Mouse (Mus musculus): ENCODE measurements around the gene Auts2. TPM values are rescaled to one million over a fixed set of nuclear protein-coding genes. Genes with fewer than 3 reads are reported as not detected.

Auts2 gene
- polyA plus RNA-seq, 1 experiment from 2014 or later, result 47.7 TPM

GRCm38 (mm10) chr5:132140816-132141215 is 402.3 kb downstream of the Auts2 start:
- no peak for ATAC-seq (ENCODE audit: insufficient number of reproducible peaks, insufficient read depth, low FRiP score, low read depth)
- Histone ChIP-seq H3K27me3 (ENCODE audit: control insufficient read depth, insufficient read depth, low read length) (no peaks in the 10 kb centered on the region), H3K9ac (replicated peaks; ENCODE audit: low read depth, low read length) (no peak overlapping the region), H3K27ac (ENCODE audit: low read length) (no peak overlapping the region), H3K4me1 (ENCODE audit: control insufficient read depth, insufficient read depth, low read length) (peaks cover 3% of the 10 kb centered on the region; the same call in 1 of the 2 replicates), H3K9me3 (ENCODE audit: control insufficient read depth, low read depth, low read length) (no peaks in the 10 kb centered on the region), H3K4me2 (replicated peaks; ENCODE audit: low read depth, low read length) (no peak overlapping the region), H3K4me3 (ENCODE audit: low read depth, low read length) (no peak overlapping the region), H3K36me3 (ENCODE audit: control insufficient read depth, insufficient read depth, low read length) (no peaks in the 10 kb centered on the region)
- 70% methylated on average over 4 of the region's 4 CpGs for WGBS

GRCm38 (mm10) chr5:132135941-132136663 is 407.0 kb downstream of the Auts2 start:
- Histone ChIP-seq H3K36me3 (ENCODE audit: control insufficient read depth, insufficient read depth, low read length) (no peaks in the 10 kb centered on the region), H3K27ac (ENCODE audit: low read length) (no peak overlapping the region), H3K27me3 (ENCODE audit: control insufficient read depth, insufficient read depth, low read length) (no peaks in the 10 kb centered on the region), H3K4me2 (replicated peaks; ENCODE audit: low read depth, low read length) (no peak overlapping the region), H3K9me3 (ENCODE audit: control insufficient read depth, low read depth, low read length) (no peaks in the 10 kb centered on the region), H3K4me1 (ENCODE audit: control insufficient read depth, insufficient read depth, low read length) (peaks cover 3% of the 10 kb centered on the region; the same call in 1 of the 2 replicates), H3K4me3 (ENCODE audit: low read depth, low read length) (no peak overlapping the region), H3K9ac (replicated peaks; ENCODE audit: low read depth, low read length) (no peak overlapping the region)
- ATAC-seq (ENCODE audit: insufficient number of reproducible peaks, insufficient read depth, low FRiP score, low read depth), result no peak
- 54% methylated on average over 7 of the region's 7 CpGs for WGBS

- Histone ChIP-seq H3K27ac (ENCODE audit: low read length) (no peak overlapping the region), H3K9me3 (ENCODE audit: control insufficient read depth, low read depth, low read length) (no peaks in the 10 kb centered on the region), H3K4me3 (ENCODE audit: low read depth, low read length) (no peak overlapping the region), H3K27me3 (ENCODE audit: control insufficient read depth, insufficient read depth, low read length) (no peaks in the 10 kb centered on the region), H3K36me3 (ENCODE audit: control insufficient read depth, insufficient read depth, low read length) (no peaks in the 10 kb centered on the region), H3K4me1 (ENCODE audit: control insufficient read depth, insufficient read depth, low read length) (peaks cover 3% of the 10 kb centered on the region; the same call in 1 of the 2 replicates), H3K4me2 (replicated peaks; ENCODE audit: low read depth, low read length) (no peak overlapping the region), H3K9ac (replicated peaks; ENCODE audit: low read depth, low read length) (no peak overlapping the region)
- WGBS, result 98% methylated on average over 3 of the region's 3 CpGs
- ATAC-seq (ENCODE audit: insufficient number of reproducible peaks, insufficient read depth, low FRiP score, low read depth), result no peak
Observed at GRCm38 (mm10) chr5:132131948-132132347, 411.2 kb downstream of the Auts2 start.

GRCm38 (mm10) chr5:132130577-132130976 is 412.6 kb downstream of the Auts2 start:
- whole genome bisulfite sequencing, result 39% methylated on average over 4 of the region's 4 CpGs
- no peak overlapping the region for H3K4me2 ChIP-seq (replicated peaks; ENCODE audit: low read depth, low read length)
- no peaks in the 10 kb centered on the region for H3K9me3 ChIP-seq (ENCODE audit: control insufficient read depth, low read depth, low read length)
- no peak overlapping the region for H3K4me3 ChIP-seq (ENCODE audit: low read depth, low read length)
- ATAC-seq (ENCODE audit: insufficient number of reproducible peaks, insufficient read depth, low FRiP score, low read depth), result no peak
- H3K36me3 ChIP-seq (ENCODE audit: control insufficient read depth, insufficient read depth, low read length), result no peaks in the 10 kb centered on the region
- no peaks in the 10 kb centered on the region for H3K27me3 ChIP-seq (ENCODE audit: control insufficient read depth, insufficient read depth, low read length)
- H3K4me1 ChIP-seq (ENCODE audit: control insufficient read depth, insufficient read depth, low read length), result no peaks in the 10 kb centered on the region
- H3K27ac ChIP-seq (ENCODE audit: low read length), result no peak overlapping the region
- H3K9ac ChIP-seq (replicated peaks; ENCODE audit: low read depth, low read length), result no peak overlapping the region

- H3K9me3 ChIP-seq (ENCODE audit: control insufficient read depth, low read depth, low read length), result no peaks in the 10 kb centered on the region
- H3K27me3 ChIP-seq (ENCODE audit: control insufficient read depth, insufficient read depth, low read length), result no peaks in the 10 kb centered on the region
- 63% methylated on average over 12 of the region's 12 CpGs for WGBS
- H3K9ac ChIP-seq (replicated peaks; ENCODE audit: low read depth, low read length), result no peak overlapping the region
- no peaks in the 10 kb centered on the region for H3K4me1 ChIP-seq (ENCODE audit: control insufficient read depth, insufficient read depth, low read length)
- no peaks in the 10 kb centered on the region for H3K36me3 ChIP-seq (ENCODE audit: control insufficient read depth, insufficient read depth, low read length)
- no peak overlapping the region for H3K27ac ChIP-seq (ENCODE audit: low read length)
- no peak overlapping the region for H3K4me2 ChIP-seq (replicated peaks; ENCODE audit: low read depth, low read length)
- no peak for ATAC-seq (ENCODE audit: insufficient number of reproducible peaks, insufficient read depth, low FRiP score, low read depth)
- H3K4me3 ChIP-seq (ENCODE audit: low read depth, low read length), result no peak overlapping the region
Observed at GRCm38 (mm10) chr5:132126626-132127025, 416.5 kb downstream of the Auts2 start.

- Histone ChIP-seq H3K36me3 (ENCODE audit: control insufficient read depth, insufficient read depth, low read length) (no peaks in the 10 kb centered on the region), H3K4me2 (replicated peaks; ENCODE audit: low read depth, low read length) (no peak overlapping the region), H3K9ac (replicated peaks; ENCODE audit: low read depth, low read length) (no peak overlapping the region), H3K9me3 (ENCODE audit: control insufficient read depth, low read depth, low read length) (no peaks in the 10 kb centered on the region), H3K27me3 (ENCODE audit: control insufficient read depth, insufficient read depth, low read length) (no peaks in the 10 kb centered on the region), H3K27ac (ENCODE audit: low read length) (no peak overlapping the region), H3K4me3 (ENCODE audit: low read depth, low read length) (no peak overlapping the region), H3K4me1 (ENCODE audit: control insufficient read depth, insufficient read depth, low read length) (no peaks in the 10 kb centered on the region)
- WGBS, result 72% methylated on average over 3 of the region's 3 CpGs
- ATAC-seq (ENCODE audit: insufficient number of reproducible peaks, insufficient read depth, low FRiP score, low read depth), result no peak
Observed at GRCm38 (mm10) chr5:132115631-132116030, 427.5 kb downstream of the Auts2 start.

- 68% methylated on average over 8 of the region's 8 CpGs for WGBS
- Histone ChIP-seq H3K9me3 (ENCODE audit: control insufficient read depth, low read depth, low read length) (no peaks in the 10 kb centered on the region), H3K27ac (ENCODE audit: low read length) (no peak overlapping the region), H3K4me3 (ENCODE audit: low read depth, low read length) (no peak overlapping the region), H3K4me2 (replicated peaks; ENCODE audit: low read depth, low read length) (no peak overlapping the region), H3K36me3 (ENCODE audit: control insufficient read depth, insufficient read depth, low read length) (no peaks in the 10 kb centered on the region), H3K4me1 (ENCODE audit: control insufficient read depth, insufficient read depth, low read length) (no peaks in the 10 kb centered on the region), H3K27me3 (ENCODE audit: control insufficient read depth, insufficient read depth, low read length) (no peaks in the 10 kb centered on the region), H3K9ac (replicated peaks; ENCODE audit: low read depth, low read length) (no peak overlapping the region)
- ATAC-seq (ENCODE audit: insufficient number of reproducible peaks, insufficient read depth, low FRiP score, low read depth), result no peak
Observed at GRCm38 (mm10) chr5:132114561-132115301, 428.4 kb downstream of the Auts2 start.

GRCm38 (mm10) chr5:132113480-132113879 is 429.7 kb downstream of the Auts2 start:
- ATAC-seq (ENCODE audit: insufficient number of reproducible peaks, insufficient read depth, low FRiP score, low read depth), result no peak
- no peaks in the 10 kb centered on the region for H3K4me1 ChIP-seq (ENCODE audit: control insufficient read depth, insufficient read depth, low read length)
- H3K27me3 ChIP-seq (ENCODE audit: control insufficient read depth, insufficient read depth, low read length), result no peaks in the 10 kb centered on the region
- no peak overlapping the region for H3K9ac ChIP-seq (replicated peaks; ENCODE audit: low read depth, low read length)
- H3K27ac ChIP-seq (ENCODE audit: low read length), result no peak overlapping the region
- H3K36me3 ChIP-seq (ENCODE audit: control insufficient read depth, insufficient read depth, low read length), result no peaks in the 10 kb centered on the region
- H3K4me3 ChIP-seq (ENCODE audit: low read depth, low read length), result no peak overlapping the region
- H3K4me2 ChIP-seq (replicated peaks; ENCODE audit: low read depth, low read length), result no peak overlapping the region
- no peaks in the 10 kb centered on the region for H3K9me3 ChIP-seq (ENCODE audit: control insufficient read depth, low read depth, low read length)
- 60% methylated on average over 7 of the region's 7 CpGs for WGBS

All from stomach, embryonic 14.5 days (tissue).